Mouse (Mus musculus): ENCODE measurements at regions not wholly inside any gene's neighbourhood (a gene's known extent, or its start where the extent isn't known, plus 50 kb on each side); places are given as distances from the start of the nearest gene placed in this dataset.

- no peak overlapping the region for H3K4me3 ChIP-seq (ENCODE audit: insufficient read depth, low read length)
- no peak for TF ChIP-seq POLR2A (IDR thresholded peaks at IDR 0.05; ENCODE audit: extremely low read depth, insufficient read depth, low read length)
- no peak for TF ChIP-seq CTCF (IDR thresholded peaks at IDR 0.05; ENCODE audit: extremely low read depth, insufficient read depth, low read length)
Observed at GRCm38 (mm10) chr17:51391871-51392270, 212.7 kb upstream of the Tbc1d5 start.

DNA sequence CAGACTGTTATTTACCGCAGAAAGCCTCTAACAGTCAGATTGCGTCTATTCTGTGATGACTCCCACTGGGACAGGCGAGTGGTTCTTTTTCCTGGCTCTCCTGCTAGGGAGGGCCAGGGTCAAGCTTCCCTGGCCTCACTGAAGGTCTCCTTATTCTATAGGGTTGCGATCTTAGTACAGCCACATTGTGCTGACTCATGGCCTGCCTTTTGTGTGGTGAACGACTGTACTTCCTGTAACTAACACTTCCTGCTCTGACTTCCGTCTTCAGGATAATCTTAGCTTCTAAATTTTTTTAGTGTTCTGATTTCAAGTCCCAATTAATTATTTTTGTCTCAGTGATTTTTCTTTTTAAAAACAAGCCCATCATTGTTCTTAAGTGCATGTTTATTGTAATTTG, 203.4 kb upstream of the Tbc1d5 start:
- Histone ChIP-seq H3K27ac (ENCODE audit: insufficient read depth, low read length) (no peak overlapping the region), H3K4me1 (ENCODE audit: control insufficient read depth, insufficient read depth, low read length) (no peaks in the 10 kb centered on the region), H3K4me3 (ENCODE audit: insufficient read depth, low read length) (no peak overlapping the region)
- no peak for TF ChIP-seq POLR2A (IDR thresholded peaks at IDR 0.05; ENCODE audit: extremely low read depth, insufficient read depth, low read length)
- no peak for TF ChIP-seq CTCF (IDR thresholded peaks at IDR 0.05; ENCODE audit: extremely low read depth, insufficient read depth, low read length)

More at GRCm38 (mm10) chr17:51391871-51392270, 212.7 kb upstream of the Tbc1d5 start:
- Histone ChIP-seq H3K4me1 (ENCODE audit: control insufficient read depth, insufficient read depth, low read length) (no peaks in the 10 kb centered on the region), H3K27ac (ENCODE audit: insufficient read depth, low read length) (no peak overlapping the region)

DNA sequence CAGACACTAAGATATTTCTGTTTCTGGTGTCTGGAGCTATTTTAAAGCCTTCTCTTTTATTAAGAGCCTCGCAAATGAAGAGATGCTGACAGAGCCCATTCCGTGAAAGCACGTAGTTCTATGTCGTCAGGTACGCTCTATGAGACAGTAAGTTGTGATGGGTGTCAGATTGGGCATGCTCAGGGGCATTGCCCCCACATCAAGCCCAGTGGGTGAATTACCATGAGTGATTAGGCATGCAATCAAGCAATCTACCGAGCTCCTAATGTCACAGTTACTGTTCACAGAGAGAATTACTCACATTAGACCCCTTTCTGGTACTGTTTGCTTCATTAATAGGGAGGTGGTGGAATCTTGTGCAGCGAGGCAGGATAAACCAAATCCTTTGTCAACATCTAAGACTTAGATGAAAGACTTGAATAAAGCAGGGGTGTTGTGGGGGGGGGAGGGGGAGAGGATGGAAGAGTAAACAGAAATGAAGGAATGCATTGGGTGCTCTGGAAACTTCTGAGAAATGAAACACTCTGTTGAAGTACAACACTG, 192.9 kb upstream of the Tbc1d5 start:
- Histone ChIP-seq H3K27ac (ENCODE audit: insufficient read depth, low read length) (no peak overlapping the region), H3K4me3 (ENCODE audit: insufficient read depth, low read length) (no peak overlapping the region), H3K4me1 (ENCODE audit: control insufficient read depth, insufficient read depth, low read length) (no peaks in the 10 kb centered on the region)
- TF ChIP-seq CTCF (IDR thresholded peaks at IDR 0.05; ENCODE audit: extremely low read depth, insufficient read depth, low read length): no peak
- no peak for TF ChIP-seq POLR2A (IDR thresholded peaks at IDR 0.05; ENCODE audit: extremely low read depth, insufficient read depth, low read length)

GRCm38 (mm10) chr17:51370990-51371389, 191.8 kb upstream of the Tbc1d5 start:
- TF ChIP-seq POLR2A (IDR thresholded peaks at IDR 0.05; ENCODE audit: extremely low read depth, insufficient read depth, low read length) (no peak), CTCF (IDR thresholded peaks at IDR 0.05; ENCODE audit: extremely low read depth, insufficient read depth, low read length) (no peak)
- Histone ChIP-seq H3K4me1 (ENCODE audit: control insufficient read depth, insufficient read depth, low read length) (no peaks in the 10 kb centered on the region), H3K4me3 (ENCODE audit: insufficient read depth, low read length) (no peak overlapping the region), H3K27ac (ENCODE audit: insufficient read depth, low read length) (no peak overlapping the region)

DNA sequence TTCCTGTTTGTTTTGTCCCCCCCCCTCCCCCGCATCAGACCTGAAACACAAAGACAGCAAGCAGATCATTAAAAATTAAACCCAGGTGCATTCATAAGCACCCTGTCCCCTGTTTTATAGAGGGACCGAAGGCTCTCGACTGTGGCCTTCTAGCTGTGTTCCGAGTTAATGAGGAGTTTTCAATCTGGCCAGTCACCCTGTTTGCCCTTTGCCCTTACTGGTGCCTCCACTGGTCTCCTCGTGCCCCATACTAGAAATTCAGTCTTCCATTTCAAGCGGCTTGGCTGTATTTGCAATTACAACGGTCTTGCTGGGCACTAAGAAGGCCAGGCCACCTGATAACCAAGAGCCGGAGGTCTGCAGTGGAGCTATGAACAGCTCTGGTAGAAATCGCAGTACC, 190.9 kb upstream of the Tbc1d5 start:
- Histone ChIP-seq H3K4me1 (ENCODE audit: control insufficient read depth, insufficient read depth, low read length) (no peaks in the 10 kb centered on the region), H3K27ac (ENCODE audit: insufficient read depth, low read length) (no peak overlapping the region), H3K4me3 (ENCODE audit: insufficient read depth, low read length) (no peak overlapping the region)
- TF ChIP-seq POLR2A (IDR thresholded peaks at IDR 0.05; ENCODE audit: extremely low read depth, insufficient read depth, low read length): no peak
- TF ChIP-seq CTCF (IDR thresholded peaks at IDR 0.05; ENCODE audit: extremely low read depth, insufficient read depth, low read length): no peak

GRCm38 (mm10) chr17:51362801-51363200, 183.6 kb upstream of the Tbc1d5 start:
- H3K4me1 ChIP-seq (ENCODE audit: control insufficient read depth, insufficient read depth, low read length): no peaks in the 10 kb centered on the region
- no peak overlapping the region for H3K4me3 ChIP-seq (ENCODE audit: insufficient read depth, low read length)
- TF ChIP-seq CTCF (IDR thresholded peaks at IDR 0.05; ENCODE audit: extremely low read depth, insufficient read depth, low read length) (no peak), POLR2A (IDR thresholded peaks at IDR 0.05; ENCODE audit: extremely low read depth, insufficient read depth, low read length) (no peak)
- no peak overlapping the region for H3K27ac ChIP-seq (ENCODE audit: insufficient read depth, low read length)

GRCm38 (mm10) chr17:51362271-51362670, 183.1 kb upstream of the Tbc1d5 start:
- TF ChIP-seq POLR2A (IDR thresholded peaks at IDR 0.05; ENCODE audit: extremely low read depth, insufficient read depth, low read length) (no peak), CTCF (IDR thresholded peaks at IDR 0.05; ENCODE audit: extremely low read depth, insufficient read depth, low read length) (no peak)
- Histone ChIP-seq H3K4me1 (ENCODE audit: control insufficient read depth, insufficient read depth, low read length) (no peaks in the 10 kb centered on the region), H3K4me3 (ENCODE audit: insufficient read depth, low read length) (no peak overlapping the region), H3K27ac (ENCODE audit: insufficient read depth, low read length) (no peak overlapping the region)

DNA sequence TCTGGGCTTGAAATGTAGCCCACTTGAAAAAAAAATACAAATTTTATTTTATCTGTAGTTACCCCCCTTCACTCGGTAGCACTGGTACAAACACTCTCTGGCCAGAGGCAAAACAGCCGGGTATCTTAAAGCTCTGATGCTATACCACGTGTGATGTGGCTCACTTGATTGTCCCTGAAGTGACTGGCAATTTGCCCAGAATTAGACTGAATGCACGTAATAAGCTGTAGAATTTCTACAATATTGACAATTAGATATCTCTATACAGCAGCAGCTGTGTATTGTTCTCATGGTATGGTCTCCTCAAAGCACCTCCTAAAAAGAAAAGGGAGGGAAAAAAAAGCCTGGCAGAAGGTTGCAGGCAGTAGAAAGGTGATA, 179.2 kb upstream of the Tbc1d5 start:
- Histone ChIP-seq H3K4me1 (ENCODE audit: control insufficient read depth, insufficient read depth, low read length) (no peaks in the 10 kb centered on the region), H3K4me3 (ENCODE audit: insufficient read depth, low read length) (no peak overlapping the region), H3K27ac (ENCODE audit: insufficient read depth, low read length) (no peak overlapping the region)
- TF ChIP-seq CTCF (IDR thresholded peaks at IDR 0.05; ENCODE audit: extremely low read depth, insufficient read depth, low read length): no peak
- no peak for TF ChIP-seq POLR2A (IDR thresholded peaks at IDR 0.05; ENCODE audit: extremely low read depth, insufficient read depth, low read length)

DNA sequence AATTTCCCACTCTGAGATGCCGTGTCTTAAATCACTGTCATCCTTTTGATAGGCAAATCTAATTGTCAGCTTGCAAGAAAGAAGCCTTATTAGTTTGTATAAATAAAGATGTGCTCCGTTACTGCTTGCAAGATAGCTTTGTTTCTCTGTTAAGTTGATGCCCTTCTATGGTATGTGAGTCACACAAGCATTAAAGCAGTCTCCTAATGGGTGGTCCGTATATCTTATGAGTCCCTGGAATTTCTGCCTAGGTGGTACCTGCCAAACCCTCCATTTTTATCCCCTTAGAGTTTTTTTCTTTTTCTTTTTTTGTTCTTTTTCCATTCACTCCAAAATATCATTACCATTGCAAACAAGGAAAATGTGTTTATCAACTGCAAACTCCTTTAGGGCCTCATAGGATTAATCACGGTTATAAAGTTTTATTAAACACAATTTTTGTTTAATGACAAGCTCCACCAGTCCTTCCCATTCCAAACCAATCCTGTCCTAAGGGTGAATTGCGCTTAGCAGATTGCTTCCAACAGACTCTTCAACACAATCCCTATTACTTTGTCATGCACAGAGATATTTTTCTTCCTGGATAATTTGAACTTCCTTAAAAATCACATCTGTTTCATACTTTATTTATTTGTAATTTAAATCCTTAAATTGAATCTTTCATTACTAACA, 178.7 kb upstream of the Tbc1d5 start:
- TF ChIP-seq POLR2A (IDR thresholded peaks at IDR 0.05; ENCODE audit: extremely low read depth, insufficient read depth, low read length): no peak
- TF ChIP-seq CTCF (IDR thresholded peaks at IDR 0.05; ENCODE audit: extremely low read depth, insufficient read depth, low read length): no peak
- no peak overlapping the region for H3K27ac ChIP-seq (ENCODE audit: insufficient read depth, low read length)
- no peak overlapping the region for H3K4me3 ChIP-seq (ENCODE audit: insufficient read depth, low read length)
- H3K4me1 ChIP-seq (ENCODE audit: control insufficient read depth, insufficient read depth, low read length): no peaks in the 10 kb centered on the region

- no peak overlapping the region for H3K27ac ChIP-seq (ENCODE audit: insufficient read depth, low read length)
- TF ChIP-seq CTCF (IDR thresholded peaks at IDR 0.05; ENCODE audit: extremely low read depth, insufficient read depth, low read length) (no peak), POLR2A (IDR thresholded peaks at IDR 0.05; ENCODE audit: extremely low read depth, insufficient read depth, low read length) (no peak)
- no peaks in the 10 kb centered on the region for H3K4me1 ChIP-seq (ENCODE audit: control insufficient read depth, insufficient read depth, low read length)
- H3K4me3 ChIP-seq (ENCODE audit: insufficient read depth, low read length): no peak overlapping the region
Observed at GRCm38 (mm10) chr17:51356447-51356846, 177.3 kb upstream of the Tbc1d5 start.

Data from cortical plate, adult 2 months (tissue).